Mouse (Mus musculus) neural tube, embryonic 13.5 days (tissue): ENCODE data around the gene Chadl. TPM values are rescaled to one million over a fixed set of nuclear protein-coding genes. Genes with fewer than 3 reads are reported as not detected.
"Not testable (repeated sequence)": the region's sequence is repeated elsewhere in the genome, so short reads cannot be mapped to it uniquely, and the experiment has no call there.

Source experiments
- ATAC-seq: fragments of 200-750 bp; cut with Nextera tagmentation; 2 replicates; pipeline ENCODE4 v1.8.0; 2017; ENCODE audit warnings: low read depth, mild to moderate bottlenecking, moderate TSS enrichment, moderate library complexity
- H3K27ac ChIP-seq: fragments of 300-500 bp; sonication (generic); replicated peaks from 2 replicates; pipeline ENCODE4 v1.5.1; 2015; ENCODE audit warnings: moderate library complexity, mild to moderate bottlenecking, inconsistent platforms
- H3K27me3 ChIP-seq: fragments of 300-500 bp; sonication (generic); 2 replicates; pipeline ENCODE4 v1.6.1; 2015; ENCODE audit warnings: mild to moderate bottlenecking, inconsistent platforms
- H3K36me3 ChIP-seq: fragments of 300-500 bp; sonication (generic); 2 replicates; pipeline ENCODE4 v1.6.1; 2015; ENCODE audit warnings: mild to moderate bottlenecking, inconsistent platforms
- H3K4me1 ChIP-seq: fragments of 300-500 bp; sonication (generic); replicated peaks from 2 replicates; pipeline ENCODE4 v1.6.1; 2015; ENCODE audit warnings: inconsistent platforms
- H3K4me2 ChIP-seq: fragments of 300-500 bp; sonication (generic); 2 replicates; pipeline ENCODE4 v1.6.1; 2015; ENCODE audit warnings: inconsistent platforms, mild to moderate bottlenecking, moderate library complexity
- H3K4me3 ChIP-seq: fragments of 300-500 bp; sonication (generic); 2 replicates; pipeline ENCODE4 v1.5.1; 2015; ENCODE audit warnings: mild to moderate bottlenecking, inconsistent platforms
- H3K9ac ChIP-seq: fragments of 300-500 bp; sonication (generic); 2 replicates; pipeline ENCODE4 v1.6.1; 2015; ENCODE audit warnings: moderate library complexity, mild to moderate bottlenecking, inconsistent platforms
- H3K9me3 ChIP-seq: fragments of 300-500 bp; sonication (generic); 2 replicates; pipeline ENCODE4 v1.6.1; 2016; ENCODE audit warnings: inconsistent platforms
- WGBS: fragments of 180-500 bp; shearing (Covaris S2); methylation state at CpG from one replicate; pipeline ENCODE4 v1.1.7; 2015; 5-methylcytosine and 5-hydroxymethylcytosine counted together
- polyA plus RNA-seq: library from polyadenylated mRNA; unstranded; fragments of >200 nt; fragmentation: Nextera tagmentation; extraction: Ambion mirVana; gene quantifications from 2 replicates; pipeline ENCODE4 v1.2.1, GENCODE M21; 2015

Gene Chadl
- polyA plus RNA-seq, 1 experiment from 2014 or later: 13.8 TPM

- Histone ChIP-seq H3K27ac (no peak overlapping the region), H3K4me3 (no peak overlapping the region), H3K9me3 (no peaks in the 10 kb centered on the region), H3K9ac (no peak overlapping the region), H3K36me3 (peaks cover 76% of the 10 kb centered on the region), H3K4me2 (no peak overlapping the region), H3K27me3 (no peaks in the 10 kb centered on the region), H3K4me1 (peaks cover 18% of the 10 kb centered on the region)
- 95% methylated on average over 5 of the region's 5 CpGs for WGBS
- ATAC-seq: no peak
These were observed 25.3 kb upstream of the Chadl start for GRCm38 (mm10) chr15:81722361-81722760.

DNA sequence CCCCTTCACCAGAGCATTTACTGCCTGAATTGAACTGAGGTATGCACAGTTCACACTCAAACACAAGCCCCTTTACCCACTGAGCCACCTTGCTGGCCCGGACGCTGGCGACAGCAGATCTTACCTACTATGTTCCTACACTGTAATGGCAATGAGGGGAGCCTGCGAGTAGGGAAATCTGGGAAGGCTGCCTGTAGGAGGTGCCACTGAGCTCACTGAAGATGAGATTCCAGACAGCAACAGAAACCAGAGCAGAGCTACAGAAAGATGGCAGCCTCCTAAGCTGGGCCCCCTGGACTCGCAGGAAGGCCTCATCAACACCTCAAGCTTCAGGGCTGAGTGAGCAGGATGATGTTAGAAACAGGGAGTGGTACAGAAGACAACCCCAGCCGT is 22.0 kb upstream of the Chadl start:
- H3K4me3 ChIP-seq: no peak overlapping the region
- no peaks in the 10 kb centered on the region for H3K9me3 ChIP-seq
- peaks cover 11% of the 10 kb centered on the region for H3K4me1 ChIP-seq
- H3K9ac ChIP-seq: no peak overlapping the region
- peaks cover 94% of the 10 kb centered on the region for H3K36me3 ChIP-seq
- ATAC-seq: no peak
- no peak overlapping the region for H3K4me2 ChIP-seq
- 88% methylated on average over 6 of the region's 6 CpGs for WGBS
- no peak overlapping the region for H3K27ac ChIP-seq
- H3K27me3 ChIP-seq: no peaks in the 10 kb centered on the region

DNA sequence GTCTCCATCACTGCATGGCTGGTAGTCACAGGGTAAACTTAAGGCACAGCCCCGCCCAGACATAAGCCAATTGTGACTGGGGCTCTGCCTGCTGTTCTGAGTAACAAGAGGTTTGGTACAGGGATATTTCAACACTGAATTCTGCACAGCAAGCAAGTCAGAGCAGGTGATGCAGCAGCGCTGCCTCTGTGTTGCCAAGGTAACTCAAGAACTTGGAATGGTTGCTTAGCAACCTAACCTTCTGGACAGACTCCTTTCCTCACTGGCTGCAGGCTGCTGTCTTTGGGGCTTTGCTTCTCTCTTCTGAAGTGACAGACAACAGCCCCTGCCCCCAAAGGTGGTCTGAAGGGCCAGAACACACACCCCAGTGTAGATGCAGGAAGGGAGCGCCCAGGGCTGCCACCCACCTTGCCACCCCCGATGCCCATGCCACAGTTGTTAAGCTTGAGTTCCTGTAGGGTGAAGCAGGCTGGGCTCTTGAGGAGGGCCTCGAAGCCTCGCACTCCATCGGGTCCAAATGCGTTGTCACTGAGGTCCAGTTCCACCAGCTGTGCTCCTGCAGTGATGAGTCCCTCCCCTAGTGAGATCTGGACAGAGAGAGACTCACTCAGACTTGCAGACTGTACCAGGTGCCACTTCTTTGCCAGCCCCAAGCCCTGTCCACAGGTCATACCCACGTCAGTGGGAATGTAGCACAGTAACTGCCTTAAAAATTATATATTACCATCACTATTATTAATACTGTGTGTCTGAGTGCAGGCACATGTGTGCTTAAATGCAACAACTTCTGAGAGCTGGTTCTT is 21.4 kb upstream of the Chadl start:
- Histone ChIP-seq H3K9me3 (no peaks in the 10 kb centered on the region), H3K4me1 (peaks cover 11% of the 10 kb centered on the region), H3K9ac (no peak overlapping the region), H3K27me3 (no peaks in the 10 kb centered on the region), H3K27ac (no peak overlapping the region), H3K36me3 (peaks cover 94% of the 10 kb centered on the region), H3K4me3 (no peak overlapping the region), H3K4me2 (no peak overlapping the region)
- WGBS: 86% methylated on average over 9 of the region's 9 CpGs
- 0 out of 2 replicates have a peak, but pooled peaks have one; percentile 19 for ATAC-seq

- peaks cover 92% of the 10 kb centered on the region for H3K36me3 ChIP-seq
- no peak overlapping the region for H3K4me3 ChIP-seq
- peaks cover 7% of the 10 kb centered on the region for H3K4me1 ChIP-seq
- no peaks in the 10 kb centered on the region for H3K27me3 ChIP-seq
- H3K9ac ChIP-seq: no peak overlapping the region
- H3K4me2 ChIP-seq: no peak overlapping the region
- H3K27ac ChIP-seq: no peak overlapping the region
- ATAC-seq: no peak
- WGBS: 87% methylated on average over 6 of the region's 6 CpGs
- no peaks in the 10 kb centered on the region for H3K9me3 ChIP-seq
These were observed 16.7 kb upstream of the Chadl start for GRCm38 (mm10) chr15:81713742-81714141.

GRCm38 (mm10) chr15:81710801-81711200 is 13.7 kb upstream of the Chadl start:
- H3K36me3 ChIP-seq: peaks cover 89% of the 10 kb centered on the region
- no peaks in the 10 kb centered on the region for H3K4me1 ChIP-seq
- no peaks in the 10 kb centered on the region for H3K9me3 ChIP-seq
- H3K9ac ChIP-seq: no peak overlapping the region
- no peak overlapping the region for H3K4me3 ChIP-seq
- H3K4me2 ChIP-seq: no peak overlapping the region
- no peak overlapping the region for H3K27ac ChIP-seq
- WGBS: 68% methylated on average over 4 of the region's 4 CpGs
- H3K27me3 ChIP-seq: no peaks in the 10 kb centered on the region
- no peak for ATAC-seq

DNA sequence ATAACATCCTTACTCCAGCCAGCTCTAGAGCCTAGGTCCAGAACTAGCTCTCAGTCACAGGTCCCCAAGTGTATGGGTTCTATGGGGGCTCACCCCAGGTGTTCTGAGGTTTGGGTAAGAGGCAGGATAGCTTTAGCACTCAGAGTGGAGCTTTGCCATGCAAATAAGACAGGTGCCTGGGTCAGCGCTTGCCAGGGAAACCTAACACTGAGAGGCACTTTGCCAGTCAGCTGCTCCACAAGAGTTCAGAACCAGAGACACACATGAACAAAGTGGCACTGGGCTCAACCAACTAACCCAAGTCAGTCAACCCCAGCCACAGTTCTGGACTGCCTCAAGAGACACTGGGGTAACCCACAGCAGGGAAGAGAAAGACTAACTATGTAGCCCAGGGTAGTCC is 12.6 kb upstream of the Chadl start:
- ATAC-seq: no peak
- WGBS: 96% methylated on average over 1 of the region's 1 CpGs

DNA sequence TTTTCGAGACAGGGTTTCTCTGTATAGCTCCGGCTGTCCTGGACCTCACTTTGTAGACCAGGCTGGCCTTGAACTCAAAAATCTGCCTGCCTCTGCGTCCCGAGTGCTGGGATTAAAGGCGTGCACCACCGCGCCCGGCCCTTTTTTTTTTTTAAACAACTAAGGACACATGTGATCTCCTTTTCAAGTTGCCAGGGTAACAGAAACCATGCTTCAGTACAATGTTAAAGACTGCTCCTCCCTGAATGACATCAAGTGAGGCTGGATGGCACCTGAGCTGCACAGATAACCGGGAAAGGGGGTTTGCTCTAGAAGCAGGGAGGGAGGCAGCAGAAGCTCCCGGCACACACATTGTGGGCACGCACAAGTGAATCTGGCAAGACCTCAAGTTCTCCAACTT is 11.9 kb upstream of the Chadl start:
- H3K9ac ChIP-seq: no peak overlapping the region
- no peak overlapping the region for H3K4me3 ChIP-seq
- H3K4me2 ChIP-seq: no peak overlapping the region
- ATAC-seq: no peak
- WGBS: 88% methylated on average over 11 of the region's 11 CpGs
- no peaks in the 10 kb centered on the region for H3K27me3 ChIP-seq
- no peak overlapping the region for H3K27ac ChIP-seq
- H3K36me3 ChIP-seq: peaks cover 95% of the 10 kb centered on the region
- H3K9me3 ChIP-seq: no peaks in the 10 kb centered on the region
- H3K4me1 ChIP-seq: no peaks in the 10 kb centered on the region

More for the DNA sequence above, 12.6 kb upstream of the Chadl start:
- Histone ChIP-seq H3K27me3 (no peaks in the 10 kb centered on the region), H3K9me3 (no peaks in the 10 kb centered on the region), H3K9ac (no peak overlapping the region), H3K4me3 (no peak overlapping the region), H3K4me2 (no peak overlapping the region), H3K27ac (no peak overlapping the region), H3K36me3 (peaks cover 90% of the 10 kb centered on the region), H3K4me1 (no peaks in the 10 kb centered on the region)

DNA sequence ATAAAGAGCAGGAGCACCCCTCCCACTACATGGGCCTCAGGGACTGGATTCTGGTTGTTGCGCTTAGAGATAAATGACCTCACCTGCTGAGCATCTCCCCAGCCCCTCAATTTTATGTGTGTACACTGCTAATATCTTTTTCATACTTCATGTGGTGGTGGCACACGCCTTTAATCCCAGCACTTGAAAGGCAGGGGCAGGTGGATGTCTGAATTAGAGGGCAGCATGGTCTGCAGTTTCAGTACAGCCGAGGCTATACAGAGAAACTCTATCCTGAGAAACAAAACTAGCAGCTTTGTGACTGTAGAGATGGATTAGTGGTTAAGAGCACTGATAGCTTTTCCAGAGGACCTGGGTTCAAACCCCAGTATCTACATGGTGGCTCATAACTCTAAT is 6.0 kb upstream of the Chadl start:
- Histone ChIP-seq H3K9me3 (no peaks in the 10 kb centered on the region), H3K4me3 (no peak overlapping the region), H3K9ac (no peak overlapping the region), H3K36me3 (peaks cover 61% of the 10 kb centered on the region), H3K4me1 (no peaks in the 10 kb centered on the region), H3K27ac (no peak overlapping the region), H3K4me2 (no peak overlapping the region), H3K27me3 (no peaks in the 10 kb centered on the region)
- 84% methylated on average over 3 of the region's 3 CpGs for WGBS
- no peak for ATAC-seq

- H3K9ac ChIP-seq: no peak overlapping the region
- no peak overlapping the region for H3K27ac ChIP-seq
- no peaks in the 10 kb centered on the region for H3K4me1 ChIP-seq
- no peak for ATAC-seq
- peaks cover 55% of the 10 kb centered on the region for H3K36me3 ChIP-seq
- no peaks in the 10 kb centered on the region for H3K9me3 ChIP-seq
- H3K4me3 ChIP-seq: no peak overlapping the region
- 82% methylated on average over 13 of the region's 13 CpGs for whole genome bisulfite sequencing
- no peaks in the 10 kb centered on the region for H3K27me3 ChIP-seq
- H3K4me2 ChIP-seq: no peak overlapping the region
These were observed 5.4 kb upstream of the Chadl start for GRCm38 (mm10) chr15:81702306-81703093.

- not testable (repeated sequence) for H3K4me3 ChIP-seq, H3K4me1 ChIP-seq, H3K27me3 ChIP-seq, H3K4me2 ChIP-seq, H3K27ac ChIP-seq, H3K9me3 ChIP-seq, H3K9ac ChIP-seq, ATAC-seq
- H3K36me3 ChIP-seq: peaks cover 45% of the 10 kb centered on the region
- 81% methylated on average over 4 of the region's 4 CpGs for WGBS
These were observed 4.3 kb upstream of the Chadl start for GRCm38 (mm10) chr15:81701350-81701749.

GRCm38 (mm10) chr15:81700601-81701000 is 3.5 kb upstream of the Chadl start:
- no peak for ATAC-seq
- Histone ChIP-seq H3K27me3 (peaks cover 16% of the 10 kb centered on the region), H3K27ac (no peak overlapping the region), H3K9ac (no peak overlapping the region), H3K9me3 (no peaks in the 10 kb centered on the region), H3K36me3 (peaks cover 37% of the 10 kb centered on the region), H3K4me1 (no peaks in the 10 kb centered on the region; the same call in 1 of the 2 replicates), H3K4me2 (no peak overlapping the region), H3K4me3 (no peak overlapping the region)
- 86% methylated on average over 8 of the region's 8 CpGs for WGBS

DNA sequence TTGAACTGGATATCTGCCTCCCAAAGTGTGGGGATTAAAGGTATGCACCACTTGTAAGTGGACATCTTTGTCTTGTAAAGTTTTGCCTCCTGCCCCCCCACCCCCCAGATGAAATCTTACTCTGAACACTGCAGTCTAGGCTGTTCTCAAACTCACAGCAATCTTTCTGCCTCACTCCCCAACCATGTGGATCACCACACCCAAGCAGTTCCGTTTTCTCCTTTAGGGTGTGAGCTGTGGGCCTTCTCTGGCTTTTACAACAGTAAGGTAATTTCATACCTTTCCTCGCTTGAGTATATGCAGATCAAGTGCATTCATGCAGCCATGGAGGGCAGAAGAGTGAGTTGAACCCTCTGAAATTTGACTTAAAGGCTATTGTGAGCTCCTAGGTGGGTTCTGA is 3.1 kb upstream of the Chadl start:
- Histone ChIP-seq H3K4me1 (no peaks in the 10 kb centered on the region; the same call in 1 of the 2 replicates), H3K9ac (no peak overlapping the region), H3K27ac (no peak overlapping the region), H3K9me3 (no peaks in the 10 kb centered on the region), H3K36me3 (peaks cover 33% of the 10 kb centered on the region), H3K4me2 (no peak overlapping the region), H3K4me3 (no peak overlapping the region), H3K27me3 (peaks cover 20% of the 10 kb centered on the region)
- WGBS: 60% methylated on average over 2 of the region's 2 CpGs
- no peak for ATAC-seq
